Mouse (Mus musculus) intestine, embryonic 16.5 days (tissue): Measurements from ENCODE around the gene Rnf223. TPM values are rescaled to one million over a fixed set of nuclear protein-coding genes. Genes with fewer than 3 reads are reported as not detected.
A peak's percentile ranks its signal among the peaks of the same experiment; 100 is the strongest.

ENCODE experiments used
- ATAC-seq: fragments of 200-750 bp; cut with Nextera tagmentation; 2 replicates; pipeline ENCODE4 v1.8.0; 2017; ENCODE audit warnings: moderate TSS enrichment, moderate library complexity
- H3K27ac ChIP-seq: fragments of 300-500 bp; sonication (generic); 2 replicates; pipeline ENCODE4 v1.5.1; 2014; ENCODE audit warnings: mild to moderate bottlenecking, low read length
- H3K27me3 ChIP-seq: fragments of 300-500 bp; sonication (generic); replicated peaks from 2 replicates; pipeline ENCODE4 v1.6.1; 2014; ENCODE audit warnings: low read length, control low read depth, mixed read lengths; ENCODE audit not compliant: control insufficient read depth, insufficient read depth
- H3K36me3 ChIP-seq: fragments of 300-500 bp; sonication (generic); 2 replicates; pipeline ENCODE4 v1.6.1; 2014; ENCODE audit warnings: low read length, control low read depth; ENCODE audit not compliant: control insufficient read depth, insufficient read depth
- H3K4me1 ChIP-seq: fragments of 300-500 bp; sonication (generic); 2 replicates; pipeline ENCODE4 v1.6.1; 2014; ENCODE audit warnings: low read length, control low read depth, mixed read lengths; ENCODE audit not compliant: control insufficient read depth, insufficient read depth
- H3K4me2 ChIP-seq: fragments of 300-500 bp; sonication (generic); 2 replicates; pipeline ENCODE4 v1.6.1; 2014; ENCODE audit warnings: low read depth, low read length, control low read depth
- H3K4me3 ChIP-seq: fragments of 300-500 bp; sonication (generic); 2 replicates; pipeline ENCODE4 v1.5.1; 2014; ENCODE audit warnings: mild to moderate bottlenecking, low read length
- H3K9ac ChIP-seq: fragments of 300-500 bp; sonication (generic); 2 replicates; pipeline ENCODE4 v1.6.1; 2014; ENCODE audit warnings: low read depth, low read length
- H3K9me3 ChIP-seq: fragments of 300-500 bp; sonication (generic); 2 replicates; pipeline ENCODE4 v1.6.1; 2016; ENCODE audit warnings: low read length, control low read depth; ENCODE audit not compliant: control insufficient read depth
- WGBS: fragments of 180-500 bp; shearing (Covaris S2); extraction: QIAGEN DNeasy Blood & Tissue Kit; methylation state at CpG from one replicate; pipeline ENCODE4 v1.1.7; 2014; 5-methylcytosine and 5-hydroxymethylcytosine counted together
- polyA plus RNA-seq: library from polyadenylated mRNA; unstranded; fragments of >200 nt; fragmentation: Nextera tagmentation; extraction: Ambion mirVana; gene quantifications from 2 replicates; pipeline ENCODE4 v1.2.1, GENCODE M21; 2015

Gene Rnf223
- polyA plus RNA-seq, 1 experiment from 2014 or later, result 0.09 TPM

- Histone ChIP-seq H3K4me3 (no peak overlapping the region), H3K36me3 (no peaks in the 10 kb centered on the region), H3K9me3 (no peaks in the 10 kb centered on the region), H3K9ac (no peak overlapping the region), H3K4me2 (no peak overlapping the region), H3K27ac (no peak overlapping the region), H3K27me3 (no peaks in the 10 kb centered on the region), H3K4me1 (no peaks in the 10 kb centered on the region; the same call in 1 of the 2 replicates)
- ATAC-seq, result no peak
- WGBS, result 94% methylated on average over 1 of the region's 1 CpGs
These were observed 34.1 kb upstream of the Rnf223 start for GRCm38 (mm10) chr4:156096191-156096590.

DNA sequence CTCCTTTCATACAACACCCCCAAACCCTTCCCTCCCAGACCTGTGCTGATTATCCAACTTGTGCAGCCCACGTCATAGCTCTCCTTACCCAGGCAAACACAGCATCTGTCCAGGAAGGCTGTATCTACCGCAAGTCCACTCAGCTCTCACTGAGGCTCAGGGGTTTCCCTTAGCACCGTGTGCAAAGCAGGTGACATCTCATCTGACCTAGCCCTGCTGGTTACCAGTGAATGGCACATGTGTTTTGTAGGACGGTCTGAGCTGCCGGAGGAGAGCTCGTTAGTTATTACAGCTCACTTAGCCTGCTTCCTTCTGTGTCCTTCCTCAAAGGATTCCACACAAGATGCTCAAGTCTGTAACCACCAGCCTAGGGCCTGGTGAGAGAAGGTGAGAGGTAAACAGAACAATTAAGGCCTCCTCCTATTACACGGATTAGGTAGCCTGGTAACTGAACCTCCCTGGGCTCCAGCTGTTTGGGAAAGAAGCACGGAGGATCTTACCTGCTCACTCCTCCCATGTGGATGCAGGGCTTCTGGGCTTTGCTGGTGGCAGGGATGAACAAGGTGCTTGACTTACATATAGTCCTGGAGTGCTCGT, 32.4 kb upstream of the Rnf223 start:
- Histone ChIP-seq H3K4me3 (no peak overlapping the region), H3K4me1 (no peaks in the 10 kb centered on the region; the same call in 1 of the 2 replicates), H3K36me3 (no peaks in the 10 kb centered on the region), H3K9ac (no peak overlapping the region), H3K27ac (no peak overlapping the region), H3K4me2 (no peak overlapping the region), H3K27me3 (no peaks in the 10 kb centered on the region), H3K9me3 (no peaks in the 10 kb centered on the region)
- ATAC-seq, result no peak
- WGBS, result 66% methylated on average over 9 of the region's 9 CpGs

GRCm38 (mm10) chr4:156099427-156099826, 30.9 kb upstream of the Rnf223 start:
- no peak for ATAC-seq
- Histone ChIP-seq H3K4me2 (no peak overlapping the region), H3K9ac (no peak overlapping the region), H3K36me3 (no peaks in the 10 kb centered on the region), H3K27me3 (no peaks in the 10 kb centered on the region), H3K27ac (no peak overlapping the region), H3K4me3 (no peak overlapping the region), H3K4me1 (no peaks in the 10 kb centered on the region), H3K9me3 (no peaks in the 10 kb centered on the region)
- WGBS, result 70% methylated on average over 6 of the region's 6 CpGs

GRCm38 (mm10) chr4:156100501-156100900, 29.8 kb upstream of the Rnf223 start:
- no peak overlapping the region for H3K4me3 ChIP-seq
- H3K4me1 ChIP-seq, result no peaks in the 10 kb centered on the region
- ATAC-seq, result peak; percentile 87
- no peaks in the 10 kb centered on the region for H3K9me3 ChIP-seq
- H3K27me3 ChIP-seq, result no peaks in the 10 kb centered on the region
- H3K9ac ChIP-seq, result no peak overlapping the region
- H3K36me3 ChIP-seq, result no peaks in the 10 kb centered on the region
- H3K27ac ChIP-seq, result peak overlapping the region; percentile 85
- WGBS, result 52% methylated on average over 5 of the region's 5 CpGs
- H3K4me2 ChIP-seq, result 0 out of 2 replicates have a peak overlapping the region, but pooled peaks have one; percentile 14

DNA sequence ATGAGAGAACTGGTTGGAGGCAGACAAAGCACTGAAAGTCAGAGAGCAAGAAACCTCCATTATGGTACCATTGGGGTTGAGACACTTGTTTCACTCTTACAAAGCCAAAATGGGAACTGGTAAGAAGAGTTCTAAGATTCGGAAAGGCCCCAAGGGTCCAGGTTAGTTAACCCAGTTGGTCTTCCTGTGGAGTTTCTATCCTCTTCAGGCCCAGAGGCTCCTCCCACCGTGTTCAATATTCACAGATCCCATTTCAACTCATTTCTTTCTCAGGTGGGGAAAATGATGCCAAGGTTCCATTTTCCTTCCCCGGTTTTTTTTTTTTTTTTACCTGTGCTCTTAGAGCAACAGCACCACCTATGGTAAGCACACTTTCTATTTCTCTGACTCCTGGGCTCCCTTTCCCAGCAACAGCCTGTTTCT, 28.8 kb upstream of the Rnf223 start:
- Histone ChIP-seq H3K36me3 (no peaks in the 10 kb centered on the region), H3K27me3 (no peaks in the 10 kb centered on the region), H3K27ac (peak overlapping the region; percentile 85; the same call in 1 of the 2 replicates), H3K9ac (no peak overlapping the region), H3K4me1 (no peaks in the 10 kb centered on the region), H3K4me2 (no peak overlapping the region), H3K4me3 (no peak overlapping the region), H3K9me3 (no peaks in the 10 kb centered on the region)
- 40% methylated on average over 3 of the region's 3 CpGs for WGBS
- ATAC-seq, result no peak

DNA sequence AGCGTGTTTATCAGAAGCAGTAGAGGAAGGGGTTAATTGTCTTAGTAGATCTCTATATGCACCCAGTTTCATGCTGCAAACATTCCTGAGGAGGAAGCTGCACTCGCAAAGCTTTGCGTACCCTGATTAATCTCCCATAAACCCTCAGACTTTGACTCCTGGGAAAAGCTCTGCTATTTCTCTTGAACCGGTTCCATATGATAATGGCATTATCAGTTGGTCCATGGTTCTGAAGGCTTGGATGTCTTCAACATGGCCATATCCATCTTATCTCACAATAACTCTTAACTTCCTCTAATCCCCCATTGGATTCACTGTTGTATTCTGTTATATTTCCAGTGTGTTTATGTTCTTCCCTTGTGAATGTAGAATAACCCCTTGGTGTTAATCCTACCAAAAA, 27.0 kb upstream of the Rnf223 start:
- Histone ChIP-seq H3K27ac (no peak overlapping the region), H3K36me3 (no peaks in the 10 kb centered on the region), H3K9me3 (no peaks in the 10 kb centered on the region), H3K4me3 (no peak overlapping the region), H3K27me3 (no peaks in the 10 kb centered on the region), H3K9ac (no peak overlapping the region), H3K4me1 (no peaks in the 10 kb centered on the region), H3K4me2 (no peak overlapping the region)
- ATAC-seq, result peak; percentile 36
- 54% methylated on average over 4 of the region's 4 CpGs for WGBS

GRCm38 (mm10) chr4:156108606-156109546, 21.4 kb upstream of the Rnf223 start:
- H3K4me1 ChIP-seq, result peaks cover 3% of the 10 kb centered on the region; the same call in 1 of the 2 replicates
- H3K4me2 ChIP-seq, result peak overlapping the region; percentile 52
- whole genome bisulfite sequencing, result 22% methylated on average over 13 of the region's 13 CpGs
- H3K27me3 ChIP-seq, result no peaks in the 10 kb centered on the region
- peak overlapping the region; percentile 52 for H3K4me3 ChIP-seq
- H3K9ac ChIP-seq, result peak overlapping the region; percentile 66
- ATAC-seq, result peak; percentile 70
- peak overlapping the region; percentile 74 for H3K27ac ChIP-seq
- no peaks in the 10 kb centered on the region for H3K9me3 ChIP-seq
- H3K36me3 ChIP-seq, result no peaks in the 10 kb centered on the region

DNA sequence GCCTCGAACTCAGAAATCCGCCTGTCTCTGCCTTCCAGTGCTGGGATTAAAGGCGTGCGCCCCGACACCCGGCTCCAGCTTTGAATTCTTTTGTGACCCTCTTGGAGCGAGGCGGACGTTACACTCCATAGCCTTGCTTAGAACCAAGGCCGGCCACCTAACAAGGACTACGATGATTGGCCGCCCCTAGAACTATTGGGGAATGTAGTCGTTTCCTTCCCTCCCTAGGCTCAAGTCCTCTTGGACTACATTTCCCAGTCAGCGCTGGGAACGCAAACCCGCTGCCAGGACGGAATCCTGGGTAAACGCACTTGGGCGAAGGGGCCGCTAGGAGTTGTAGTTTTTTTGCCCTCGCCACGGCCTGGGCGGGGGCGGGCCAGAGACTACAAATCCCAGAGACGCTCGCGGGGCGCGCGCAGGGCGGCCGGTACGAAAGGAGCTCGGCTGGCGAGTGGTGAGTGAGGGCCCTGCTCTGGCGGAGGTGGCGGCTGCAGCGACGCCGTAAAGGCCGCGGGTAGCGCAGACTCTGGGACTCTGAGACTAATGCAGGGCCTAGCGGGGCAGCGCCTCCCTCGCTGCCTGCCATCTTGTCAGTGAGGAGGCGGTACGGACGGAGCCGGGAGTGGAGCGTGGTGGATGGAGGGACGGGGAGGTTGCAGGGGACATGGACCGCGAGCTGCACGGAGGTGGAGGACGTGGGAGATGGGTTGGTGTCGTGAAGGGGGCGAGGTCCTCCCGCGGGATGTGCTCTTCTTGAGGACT, 20.6 kb upstream of the Rnf223 start, which contains the start of gene 9430015G10Rik:
TSS of gene 9430015G10Rik (plus strand) at position 413 of the 762 bp plus-strand sequence.
- H3K9me3 ChIP-seq, result no peaks in the 10 kb centered on the region
- H3K27ac ChIP-seq, result peak within 1 kb of the TSS; percentile 86
- H3K9ac ChIP-seq, result peak within 1 kb of the TSS; percentile 88
- H3K36me3 ChIP-seq, result no peaks in the 10 kb centered on the region
- peak within 1 kb of the TSS; percentile 77 for H3K4me3 ChIP-seq
- peak; percentile 98 for ATAC-seq
- peak within 1 kb of the TSS; percentile 54 for H3K4me2 ChIP-seq
- WGBS, result under 1% methylated on average over 60 of the region's 60 CpGs
- peaks cover 3% of the 10 kb centered on the region; the same call in 1 of the 2 replicates for H3K4me1 ChIP-seq
- H3K27me3 ChIP-seq, result no peaks in the 10 kb centered on the region

- H3K4me3 ChIP-seq, result no peak overlapping the region
- no peak overlapping the region for H3K9ac ChIP-seq
- 94% methylated on average over 7 of the region's 7 CpGs for WGBS
- peak; percentile 69 for ATAC-seq
- no peaks in the 10 kb centered on the region for H3K9me3 ChIP-seq
- H3K36me3 ChIP-seq, result peaks cover 9% of the 10 kb centered on the region
- H3K4me1 ChIP-seq, result no peaks in the 10 kb centered on the region
- no peak overlapping the region for H3K27ac ChIP-seq
- H3K4me2 ChIP-seq, result no peak overlapping the region
- H3K27me3 ChIP-seq, result no peaks in the 10 kb centered on the region
These were observed 6.2 kb upstream of the Rnf223 start for GRCm38 (mm10) chr4:156124077-156124476.
